Mouse (Mus musculus) heart, adult 18-20 months (tissue): Measurements from ENCODE around the gene Rab31. TPM values are rescaled to one million over a fixed set of nuclear protein-coding genes. Genes with fewer than 3 reads are reported as not detected.
A peak's percentile ranks its signal among the peaks of the same experiment; 100 is the strongest.

ENCODE experiments used
- DNase-seq, 2 experiments: peaks; one replicate each; pipeline ENCODE4 v3.0.0; 2021 to 2022; ENCODE audit warnings: mixed read lengths in 1 of 2
- total RNA-seq, 2 experiments: library from RNA; stranded (reverse); gene quantifications; 2 replicates each; pipeline ENCODE4 v1.2.3; 2021

Rab31 gene
- total RNA-seq, 2 experiments from 2014 or later, result 13.8 to 16.8 TPM

DNA sequence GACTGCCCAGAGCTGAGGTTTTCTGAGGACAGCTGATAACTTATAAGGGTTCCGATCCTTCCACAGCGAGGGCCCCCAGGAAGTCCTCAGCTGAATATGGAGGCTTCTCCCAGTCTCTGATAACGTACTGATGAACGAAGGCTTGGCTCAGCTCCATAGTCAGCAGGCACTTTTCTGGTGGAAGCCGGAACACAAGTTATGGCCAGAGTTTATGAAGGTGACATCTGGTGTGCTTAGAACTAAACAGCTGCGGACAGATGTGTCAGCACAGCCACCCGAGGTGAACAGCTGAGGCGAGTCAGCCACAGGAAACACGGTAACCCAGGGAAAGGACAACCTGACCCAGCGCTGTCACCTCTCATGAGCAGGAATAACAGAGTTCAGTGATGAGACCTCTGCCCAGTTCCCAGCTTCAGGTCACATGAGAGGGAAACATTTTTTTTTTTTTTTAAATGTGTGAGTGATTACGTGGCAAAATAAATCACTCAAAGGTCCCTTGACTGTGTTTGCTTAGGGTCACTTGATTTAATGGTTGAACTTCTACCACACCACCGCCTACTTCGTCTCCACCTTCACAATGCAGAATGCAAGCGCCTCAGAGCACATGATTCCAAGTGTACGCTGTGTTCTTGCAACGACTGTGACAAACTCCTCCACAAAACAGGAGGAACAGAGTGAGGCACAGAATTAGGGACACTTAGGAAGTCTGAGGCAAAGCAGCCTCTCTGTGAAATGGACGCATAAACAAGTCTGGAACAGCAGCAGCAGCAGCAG lies 106.0 kb downstream of the Rab31 start:
- DNase-seq, result peak; percentile 56 to 58

DNA sequence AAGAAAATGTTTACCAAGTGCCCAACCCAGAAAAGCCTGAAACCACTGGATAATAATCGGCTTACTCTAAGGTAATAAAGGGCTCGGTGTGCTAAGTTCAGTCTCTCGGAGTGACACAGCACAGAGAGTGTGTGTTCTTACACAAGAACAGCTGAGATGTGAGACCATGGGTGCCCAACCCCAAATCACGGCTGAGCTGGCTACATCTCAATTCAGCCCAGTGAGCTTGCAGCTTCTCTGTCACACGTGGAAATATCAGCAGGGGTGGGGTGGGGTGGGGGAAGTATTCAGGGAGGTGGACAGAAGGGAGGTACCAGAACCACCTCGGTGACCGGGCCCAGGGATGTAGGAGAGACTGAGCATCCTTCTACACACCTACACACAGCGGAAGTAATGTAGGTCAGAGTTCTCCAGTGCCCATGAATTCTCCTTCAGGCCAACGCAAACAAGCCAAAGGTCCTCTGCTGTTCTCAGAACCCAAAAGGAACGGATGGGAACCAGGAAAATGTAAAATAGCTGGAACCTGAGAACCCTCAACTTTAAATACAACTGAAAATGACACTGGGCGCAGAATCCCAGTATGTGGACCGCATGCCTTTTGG lies 106.7 kb downstream of the Rab31 start:
- DNase-seq, result no peak

DNA sequence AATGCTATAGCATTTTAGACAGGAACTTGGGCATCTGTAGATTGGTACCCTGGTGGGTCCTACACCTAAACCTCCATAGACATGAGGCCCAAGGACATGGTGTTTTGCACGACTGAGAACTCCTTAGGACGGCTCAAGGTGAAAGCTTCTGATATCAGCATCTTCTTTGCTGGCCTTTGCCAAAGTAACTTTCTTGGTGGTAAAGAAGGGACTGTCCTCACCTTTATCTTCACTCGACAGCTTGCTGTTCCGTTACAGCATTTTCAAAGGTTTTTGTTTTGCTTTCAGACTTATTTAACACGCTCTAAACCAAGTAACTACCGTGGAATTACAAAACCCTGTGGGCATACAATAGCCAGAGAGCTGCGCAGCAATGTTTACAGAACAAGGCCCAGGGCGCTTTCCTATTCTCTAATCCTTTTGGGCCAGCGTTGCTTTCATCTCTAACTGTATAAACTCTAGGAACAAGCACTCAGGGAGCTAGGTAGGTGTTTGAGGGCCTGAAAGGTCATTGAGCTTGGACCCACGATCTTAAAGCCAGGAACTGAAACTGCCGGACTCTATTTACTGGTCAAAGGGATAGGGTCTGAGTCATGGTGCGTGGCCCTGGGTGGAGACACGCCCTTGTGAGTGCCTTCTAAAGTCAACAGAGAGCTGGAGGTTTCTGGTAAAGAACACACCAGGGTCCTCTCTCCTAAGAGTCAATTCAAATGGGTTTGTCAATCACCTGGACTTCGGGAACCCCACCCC lies 109.0 kb downstream of the Rab31 start:
- no peak for DNase-seq

DNA sequence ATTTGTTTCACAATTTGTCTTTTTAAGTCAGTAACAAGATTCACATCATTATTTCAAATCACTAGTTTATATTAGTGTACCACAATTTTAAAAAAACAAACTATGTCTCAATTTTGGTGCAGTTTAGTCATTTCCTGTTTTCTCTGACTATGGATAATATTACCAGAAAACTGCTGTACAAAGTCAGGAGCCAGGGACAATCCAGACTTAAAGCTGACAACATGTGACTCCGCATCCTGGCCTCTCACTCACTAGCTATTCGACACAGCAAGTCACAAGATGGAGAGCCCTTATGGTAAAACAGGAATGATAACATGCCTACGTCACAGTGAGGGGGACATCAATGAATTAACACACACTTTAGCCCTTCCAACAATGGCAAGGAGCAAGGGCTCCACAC lies 109.9 kb downstream of the Rab31 start:
- DNase-seq, result no peak

DNA sequence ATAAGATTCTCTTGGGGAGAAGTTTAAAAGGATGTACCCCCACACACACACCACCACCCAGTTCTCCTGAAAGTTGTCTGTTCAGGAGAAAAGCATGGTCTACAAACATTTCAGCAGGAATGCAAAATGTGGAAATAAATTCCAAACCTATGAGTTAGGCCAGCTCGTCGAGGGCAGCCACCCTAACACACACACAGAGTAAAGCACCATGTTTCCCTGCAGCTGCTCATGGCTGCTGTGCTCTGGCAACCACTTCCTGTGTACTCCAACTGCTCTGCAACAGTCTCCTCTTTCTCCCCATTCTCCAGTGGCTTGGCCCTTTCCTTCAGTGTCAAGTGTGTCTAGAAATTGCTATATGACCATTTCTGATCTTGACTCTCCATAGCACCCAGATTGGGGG lies 114.1 kb downstream of the Rab31 start:
- no peak for DNase-seq

DNA sequence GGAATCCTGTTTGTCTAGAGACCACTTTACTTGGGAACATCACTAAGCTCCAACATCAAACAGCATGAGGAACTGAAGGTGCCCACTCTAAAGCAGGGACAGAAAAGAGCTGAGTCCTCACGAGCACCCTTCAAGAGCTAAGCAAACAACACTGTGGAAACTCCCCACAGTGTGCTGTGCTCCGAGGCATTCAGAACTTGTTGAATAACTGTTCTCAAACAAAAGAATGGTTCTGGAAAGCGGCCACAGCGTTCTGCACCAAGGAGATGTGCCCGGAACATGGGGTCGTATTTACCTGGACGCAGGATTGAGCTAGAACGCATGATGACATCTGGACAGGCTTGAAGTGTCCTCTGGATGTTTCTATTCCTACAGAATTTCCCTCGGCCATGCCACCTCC lies 114.6 kb downstream of the Rab31 start:
- no peak for DNase-seq

DNA sequence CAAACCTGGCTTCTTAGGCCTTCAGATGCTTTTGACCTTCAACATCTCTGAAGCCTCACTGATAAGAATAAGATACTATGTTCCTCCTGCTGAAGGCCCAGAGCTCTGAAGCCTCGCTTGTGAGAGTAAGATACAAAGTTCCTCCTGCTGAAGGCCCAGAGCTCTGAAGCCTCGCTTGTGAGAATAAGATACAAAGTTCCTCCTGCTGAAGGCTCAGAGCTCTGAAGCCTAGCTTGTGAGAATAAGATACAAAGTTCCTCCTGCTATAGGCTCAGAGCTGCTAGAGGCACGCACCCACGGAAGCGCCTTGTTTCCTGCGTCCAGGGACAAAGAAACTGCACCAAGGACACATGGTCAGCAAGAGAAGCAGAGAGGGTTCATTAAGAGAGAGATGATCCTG lies 115.8 kb downstream of the Rab31 start:
- no peak for DNase-seq

DNA sequence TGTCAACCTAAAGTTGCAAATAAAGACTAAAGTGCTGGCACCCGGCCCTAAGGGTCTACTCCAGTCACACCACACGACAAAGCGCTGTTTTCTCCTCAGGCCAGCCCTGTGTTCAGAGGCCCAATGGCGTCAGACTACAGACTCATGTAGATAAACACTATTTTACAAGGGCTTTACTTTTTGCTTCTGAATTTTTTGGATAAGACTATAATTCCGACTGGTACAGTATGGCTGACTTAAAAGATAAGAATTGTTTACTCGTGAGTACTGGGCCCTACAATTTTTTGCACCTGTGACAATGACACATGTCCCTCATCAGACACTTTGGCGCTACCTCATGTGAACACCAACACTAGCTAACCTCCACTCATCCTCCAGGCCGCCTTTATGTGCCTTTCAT lies 116.5 kb downstream of the Rab31 start:
- no peak for DNase-seq

DNA sequence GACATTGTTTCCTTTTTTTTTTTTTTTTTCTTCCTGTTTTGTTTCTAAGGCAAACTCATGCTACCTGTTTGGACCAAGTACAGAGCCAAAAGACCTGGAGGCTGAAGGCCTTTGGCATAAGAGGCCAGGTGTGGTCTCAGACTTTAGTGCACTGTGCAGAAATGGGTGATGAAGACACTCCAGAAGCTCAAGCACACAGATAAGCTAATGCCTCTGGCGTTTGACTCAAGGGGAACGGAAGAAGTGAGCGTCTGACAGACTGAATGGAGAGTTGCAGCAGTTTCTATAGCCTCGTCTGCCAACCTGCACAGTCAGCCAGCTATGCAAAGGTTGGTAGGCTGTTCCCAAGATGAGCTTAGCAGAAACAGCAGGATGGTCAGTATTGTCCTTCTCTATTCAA lies 116.9 kb downstream of the Rab31 start:
- DNase-seq, result no peak

DNA sequence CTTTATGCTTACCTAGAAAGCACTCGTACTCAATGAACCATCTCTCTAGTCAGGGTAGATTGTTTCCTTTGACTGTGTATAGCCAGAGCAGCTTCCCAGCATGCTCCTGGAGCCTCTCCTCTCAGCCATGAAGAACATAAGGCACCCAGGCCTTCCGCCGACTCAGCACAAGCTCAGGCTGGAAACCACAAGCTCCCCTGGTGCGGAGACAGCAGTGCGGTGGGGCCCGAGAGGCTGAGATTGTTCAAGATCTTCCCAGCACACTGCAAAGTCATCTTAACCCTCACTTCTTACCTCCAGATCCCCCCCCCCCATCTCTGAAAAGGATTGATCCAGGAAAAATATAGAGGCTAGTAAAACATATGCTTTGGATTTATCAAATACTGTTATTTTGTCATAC lies 122.0 kb downstream of the Rab31 start:
- DNase-seq, result no peak

DNA sequence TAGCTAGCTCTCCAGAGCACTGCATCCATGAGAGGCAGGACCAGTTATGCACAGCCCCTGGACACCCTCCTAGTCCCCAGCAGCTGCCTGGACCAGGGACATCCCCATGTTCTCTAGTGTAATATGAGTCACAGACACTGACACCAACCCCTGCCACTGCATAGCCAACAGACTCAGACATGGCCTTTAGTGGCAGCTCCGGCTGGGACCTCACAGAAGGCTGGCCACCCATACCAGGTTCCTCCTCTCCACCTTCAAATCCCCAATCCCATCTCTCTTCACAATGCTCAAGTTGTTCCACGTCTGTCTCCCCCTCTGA lies 123.4 kb downstream of the Rab31 start:
- no peak for DNase-seq

DNA sequence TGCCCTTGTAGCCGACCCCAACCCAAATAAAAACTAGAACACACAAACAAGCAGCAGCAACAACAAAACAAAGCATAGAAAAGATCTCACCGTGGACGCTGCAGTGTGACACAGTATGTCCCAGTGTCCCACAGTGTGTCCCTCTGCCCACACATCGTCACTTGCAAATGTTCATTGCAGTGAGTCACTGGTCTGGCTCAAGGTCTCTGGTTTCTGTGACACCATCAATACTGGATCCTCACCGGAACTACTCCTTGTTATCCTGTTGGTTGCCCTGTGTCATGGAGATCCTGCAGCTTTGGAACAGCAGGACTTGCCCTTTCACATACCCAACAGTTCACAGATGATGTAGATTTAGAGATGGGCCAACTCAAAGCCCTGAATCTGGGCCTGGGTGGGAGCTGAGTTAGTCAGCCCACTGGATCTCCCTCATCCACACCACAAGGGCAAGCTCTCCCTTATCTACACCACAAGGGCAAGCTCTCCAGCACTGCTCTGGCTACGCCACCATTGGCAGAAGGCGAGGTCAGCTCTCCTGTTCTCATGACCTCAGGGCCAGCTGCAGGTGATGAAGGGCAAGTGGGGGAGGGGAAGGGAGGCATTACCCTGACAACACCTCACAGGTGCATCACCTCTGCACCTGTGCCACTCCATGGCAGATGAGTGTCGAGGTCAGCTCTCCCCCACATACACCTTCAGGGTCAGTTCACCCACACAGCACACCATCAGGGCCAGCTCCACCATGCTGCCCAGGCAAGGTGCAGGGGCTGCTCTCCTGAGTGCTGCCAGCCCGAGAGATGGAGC lies 124.0 kb downstream of the Rab31 start:
- no peak for DNase-seq

DNA sequence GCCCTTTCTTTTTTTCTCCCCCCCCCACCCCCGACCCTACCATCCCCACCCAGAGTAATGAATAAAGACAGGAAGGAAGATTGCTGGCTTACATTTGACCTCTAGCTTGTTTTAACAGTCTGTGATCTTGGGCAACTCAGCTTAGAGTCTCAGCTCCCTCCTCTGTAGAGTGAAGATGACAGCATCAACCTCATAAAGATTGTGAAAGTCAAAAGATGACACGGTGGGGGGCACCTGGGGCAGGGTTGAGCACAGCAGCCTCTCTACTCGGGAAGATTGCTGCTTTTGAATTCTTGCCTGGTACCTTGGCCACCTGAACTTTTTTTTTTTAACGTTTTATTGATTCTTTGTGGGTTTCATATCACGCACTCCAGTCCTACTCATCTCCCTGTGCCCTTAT lies 124.6 kb downstream of the Rab31 start:
- DNase-seq, result no peak

DNA sequence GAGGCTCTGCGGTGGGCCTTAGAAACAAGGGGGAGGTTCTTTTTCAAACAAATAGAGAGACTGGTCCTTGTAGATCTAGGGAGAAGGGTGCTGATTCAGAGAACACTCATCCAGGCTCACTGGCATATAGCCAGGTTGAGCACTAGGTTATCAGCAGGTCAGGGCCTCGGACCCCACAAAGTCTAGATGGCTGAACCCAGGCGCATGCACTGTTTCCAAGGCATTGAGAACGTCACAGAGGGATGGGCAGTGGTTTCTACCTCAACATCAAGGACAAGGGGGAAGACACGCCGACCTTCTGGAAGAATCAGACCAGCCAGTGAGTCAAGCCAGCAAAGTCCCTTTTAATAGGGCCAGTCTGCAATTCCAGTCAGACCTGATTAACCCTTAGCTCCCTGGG lies 125.3 kb downstream of the Rab31 start:
- DNase-seq, result no peak

DNA sequence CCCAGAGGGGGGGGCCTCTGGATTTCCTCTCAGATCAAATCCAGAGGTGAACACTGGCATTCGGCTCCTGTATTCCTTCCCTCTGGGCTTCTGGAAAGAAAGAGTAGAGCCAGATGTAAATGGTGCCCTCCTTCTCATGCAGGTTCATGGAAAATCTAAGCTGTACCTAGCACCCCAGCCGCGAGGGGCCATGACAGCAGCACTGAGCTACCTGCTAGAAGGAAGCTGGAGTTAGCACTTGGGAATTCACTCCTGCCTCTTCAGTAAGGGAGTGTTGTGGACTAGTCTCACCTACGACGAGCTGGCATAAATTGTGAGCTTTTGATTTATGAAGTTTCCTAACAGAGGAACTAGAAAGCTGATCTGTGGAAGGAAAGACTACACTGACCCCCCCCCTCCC lies 129.0 kb downstream of the Rab31 start:
- no peak for DNase-seq

DNA sequence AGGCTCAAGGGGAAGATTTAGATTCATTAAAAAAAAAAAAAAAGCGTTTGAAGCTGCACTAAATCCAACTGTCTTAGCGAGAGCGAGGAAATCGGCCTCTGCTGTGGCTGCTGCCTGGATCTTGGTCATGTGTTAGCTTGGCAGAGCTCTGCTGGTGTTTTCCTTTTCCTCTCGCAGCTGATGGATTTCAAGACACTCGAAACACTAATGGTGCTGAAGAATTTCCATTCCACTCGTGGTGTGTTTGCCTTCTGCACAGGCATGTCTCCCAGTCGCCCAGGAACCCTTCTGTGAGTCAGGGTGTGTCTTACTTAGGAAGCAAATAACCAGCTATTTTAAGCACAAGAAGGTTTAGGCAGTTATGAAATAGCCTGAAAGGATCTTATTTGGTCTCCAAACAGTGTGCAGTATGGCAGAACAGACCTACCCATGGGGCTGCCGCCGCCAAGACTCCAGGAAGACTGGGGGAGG lies 129.5 kb downstream of the Rab31 start:
- DNase-seq, result peak; percentile 30 to 62

DNA sequence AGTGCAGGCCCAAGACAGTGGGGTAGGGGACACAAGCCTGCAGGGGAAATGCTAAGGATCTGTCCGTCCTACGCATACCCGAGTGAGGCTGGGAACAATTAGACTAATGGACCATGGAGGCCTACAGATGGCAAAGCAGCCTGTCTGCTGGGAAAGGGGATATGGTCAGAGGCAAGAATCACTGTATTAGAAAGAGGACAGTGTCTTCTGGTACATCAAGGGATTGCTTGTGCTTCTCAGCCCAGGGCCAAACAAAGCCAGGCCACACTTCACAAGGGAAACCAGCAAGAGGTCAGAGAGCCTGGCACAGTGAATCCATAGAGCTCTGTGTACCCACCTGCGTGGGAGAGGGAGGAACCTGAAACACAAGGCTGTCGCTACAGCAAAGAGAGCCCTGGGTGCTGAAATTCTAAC lies 130.0 kb downstream of the Rab31 start:
- no peak for DNase-seq

DNA sequence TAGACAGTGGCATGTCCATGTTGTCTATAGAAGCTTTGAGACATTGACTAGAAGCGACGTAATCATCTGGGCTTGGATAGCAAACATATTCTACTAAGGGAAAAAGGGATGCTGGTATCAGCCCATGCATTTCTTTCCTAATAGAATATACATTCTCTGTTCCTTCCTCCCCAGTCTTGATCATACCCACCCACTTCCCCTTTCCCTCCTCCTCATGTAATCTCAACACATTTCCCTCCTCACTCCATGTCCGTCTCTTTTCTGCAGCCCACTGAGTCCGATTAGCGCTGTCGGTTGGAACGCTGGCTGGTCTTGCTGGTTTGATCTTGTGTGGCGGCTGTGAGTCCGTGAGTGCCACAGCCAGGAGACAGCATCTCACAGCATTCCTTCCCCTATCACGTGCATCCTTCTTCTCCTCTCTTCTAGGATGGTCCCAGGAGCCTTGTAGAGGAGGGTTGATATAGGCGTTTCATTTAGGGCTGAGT lies 130.8 kb downstream of the Rab31 start, which contains the start of gene Txndc2:
Gene Txndc2, minus strand, starts transcription at position 435 of the 485 bp plus-strand sequence.
- DNase-seq, result no peak

DNA sequence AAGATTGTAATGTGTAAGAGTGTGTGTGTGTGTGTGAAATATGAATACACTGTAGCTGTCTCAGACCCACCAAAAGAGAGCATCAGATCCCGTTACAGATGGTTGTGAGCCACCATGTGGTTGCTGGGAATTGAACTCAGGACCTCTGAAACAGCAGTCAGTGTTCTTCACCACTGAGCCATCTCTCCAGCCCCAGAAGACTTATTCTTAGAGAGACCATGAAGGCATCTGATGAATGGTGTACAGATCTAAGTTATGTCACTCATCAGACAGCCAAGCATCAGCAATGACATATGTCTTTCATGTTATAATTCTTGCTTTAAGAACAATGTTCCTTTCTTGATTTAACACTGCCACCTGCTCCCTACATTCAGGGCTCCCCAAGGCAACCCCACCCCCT lies 133.4 kb downstream of the Rab31 start:
- no peak for DNase-seq

DNA sequence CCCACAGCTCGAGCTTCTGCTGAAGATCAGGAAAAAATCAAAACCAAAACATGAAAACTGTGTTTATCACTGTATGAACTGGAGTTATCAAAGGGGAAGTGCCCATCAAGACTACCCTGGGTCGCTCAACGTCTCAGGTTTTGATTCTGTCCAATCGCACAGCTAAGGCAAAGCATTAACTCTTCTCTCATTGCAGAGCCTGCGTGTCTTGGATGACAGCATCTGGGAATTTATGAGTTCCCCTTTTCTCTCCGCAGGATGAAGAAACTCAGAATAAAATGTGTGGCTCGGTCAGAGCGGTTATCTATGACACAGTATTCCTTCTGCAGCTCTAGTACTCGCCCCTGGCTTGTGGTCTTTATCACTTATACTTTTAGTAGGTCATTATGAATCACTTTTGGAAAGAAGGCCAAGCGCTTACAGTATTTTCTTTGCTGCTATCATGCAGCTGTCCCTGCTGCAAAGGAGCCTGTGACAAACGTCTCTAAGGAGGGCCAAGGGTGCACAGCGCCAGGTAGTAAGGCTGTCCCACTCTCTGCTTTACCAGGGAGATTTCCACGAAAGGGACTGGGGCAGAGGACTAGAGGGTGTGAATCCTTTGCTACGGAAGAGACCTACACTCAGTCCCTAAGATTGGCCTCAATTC lies 136.7 kb downstream of the Rab31 start:
- peak in 1 of 2 experiments; percentile 15 for DNase-seq

DNA sequence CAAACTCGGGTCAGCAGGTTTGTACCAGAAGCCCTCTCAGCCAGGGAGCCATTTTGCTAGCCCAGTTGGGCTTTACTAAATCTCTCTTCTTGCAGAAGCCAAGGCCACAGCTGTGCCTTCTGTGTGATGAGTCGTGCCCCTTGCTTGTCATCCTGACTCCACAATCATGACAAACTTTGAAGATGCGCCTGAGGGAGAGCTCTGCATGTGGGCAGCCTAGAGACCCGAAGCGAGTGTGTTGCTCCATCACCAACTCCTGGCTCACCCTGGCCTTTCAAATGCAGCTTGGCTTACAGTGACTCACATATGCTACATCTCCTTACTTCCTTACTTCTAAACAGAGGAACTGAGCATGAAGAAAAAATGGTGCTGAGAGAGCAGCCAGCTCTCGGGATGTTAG lies 142.6 kb downstream of the Rab31 start:
- no peak for DNase-seq
